Mouse (Mus musculus): Measurements from ENCODE around the gene Fam110c.

DNA sequence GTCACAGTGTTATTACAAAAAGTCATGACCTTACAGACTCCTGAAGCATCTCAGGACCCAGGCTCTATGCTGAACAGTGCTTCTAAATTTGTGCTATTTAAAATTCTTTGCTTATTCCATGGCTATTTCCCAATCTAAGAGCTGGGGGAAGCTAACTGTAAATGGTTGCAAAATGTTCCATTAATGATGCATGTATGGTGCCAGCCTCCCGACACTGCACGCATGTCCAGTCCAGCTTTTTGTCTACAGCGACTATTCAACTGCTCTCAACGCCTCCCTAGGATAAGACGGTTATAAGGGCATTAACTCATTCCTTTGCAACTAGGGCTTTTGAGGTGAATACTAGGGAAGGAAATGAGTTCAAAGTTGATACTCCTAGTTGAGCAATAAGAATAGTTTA is 2.4 kb upstream of the Fam110c start:
- TF ChIP-seq POLR2A (IDR thresholded peaks at IDR 0.05; ENCODE audit: low read depth, low read length) (no peak), CTCF (IDR thresholded peaks at IDR 0.05; ENCODE audit: borderline replicate concordance, insufficient read depth, low read length) (no peak)
